Mouse (Mus musculus) embryonic facial prominence, embryonic 11.5 days (tissue): ENCODE results near the gene Dgki. TPM values are rescaled to one million over a fixed set of nuclear protein-coding genes. Genes with fewer than 3 reads are reported as not detected.

ENCODE experiments used
- ATAC-seq: fragments of 200-750 bp; cut with Nextera tagmentation; replicated peaks from 2 replicates; pipeline ENCODE4 v1.8.0; 2017; ENCODE audit warnings: low read depth; ENCODE audit not compliant: insufficient number of reproducible peaks, low FRiP score, low TSS enrichment
- DNase-seq: peaks from one replicate; pipeline ENCODE4 v3.0.0-alpha.2; 2015; ENCODE audit warnings: low spot score
- H3K27ac ChIP-seq: fragments of 300-500 bp; sonication (generic); replicated peaks from 2 replicates; pipeline ENCODE4 v1.5.1; 2014; ENCODE audit warnings: mild to moderate bottlenecking, low read depth, low read length, control low read depth
- H3K27me3 ChIP-seq: fragments of 300-500 bp; sonication (generic); 2 replicates; pipeline ENCODE4 v1.6.1; 2014; ENCODE audit warnings: mild to moderate bottlenecking, low read length, moderate library complexity, mixed read lengths; ENCODE audit not compliant: control insufficient read depth, insufficient read depth
- H3K36me3 ChIP-seq: fragments of 300-500 bp; sonication (generic); replicated peaks from 2 replicates; pipeline ENCODE4 v1.6.1; 2014; ENCODE audit warnings: low read depth, mild to moderate bottlenecking, low read length, moderate library complexity, mixed read lengths; ENCODE audit not compliant: control insufficient read depth, insufficient read depth
- H3K4me1 ChIP-seq: fragments of 300-500 bp; sonication (generic); 2 replicates; pipeline ENCODE4 v1.6.1; 2014; ENCODE audit warnings: low read length, mixed read lengths; ENCODE audit not compliant: control insufficient read depth, insufficient read depth
- H3K4me2 ChIP-seq: fragments of 300-500 bp; sonication (generic); 2 replicates; pipeline ENCODE4 v1.6.1; 2014; ENCODE audit warnings: low read depth, mild to moderate bottlenecking, control low read depth, low read length, moderate library complexity
- H3K4me3 ChIP-seq: fragments of 300-500 bp; sonication (generic); 2 replicates; pipeline ENCODE4 v1.5.1; 2014; ENCODE audit warnings: low read depth, low read length, control low read depth
- H3K9ac ChIP-seq: fragments of 300-500 bp; sonication (generic); replicated peaks from 2 replicates; pipeline ENCODE4 v1.6.1; 2014; ENCODE audit warnings: mild to moderate bottlenecking, control low read depth, low read length
- H3K9me3 ChIP-seq: fragments of 300-500 bp; sonication (generic); replicated peaks from 2 replicates; pipeline ENCODE4 v1.6.1; 2016; ENCODE audit warnings: mild to moderate bottlenecking, low read length, inconsistent platforms, mixed read lengths; ENCODE audit not compliant: control insufficient read depth
- WGBS: fragments of 180-500 bp; shearing (Covaris S2); extraction: QIAGEN DNeasy Blood & Tissue Kit; methylation state at CpG from one replicate; pipeline ENCODE4 v1.1.7; 2014; 5-methylcytosine and 5-hydroxymethylcytosine counted together
- polyA plus RNA-seq: library from polyadenylated mRNA; unstranded; fragments of >200 nt; fragmentation: Nextera tagmentation; extraction: Ambion mirVana; gene quantifications from 2 replicates; pipeline ENCODE4 v1.2.1, GENCODE M21; 2014

The Dgki gene
- polyA plus RNA-seq, 1 experiment from 2014 or later = 1.0 TPM

- Histone ChIP-seq H3K4me3 (no peak overlapping the region), H3K36me3 (no peaks in the 10 kb centered on the region), H3K9me3 (no peaks in the 10 kb centered on the region), H3K27me3 (no peaks in the 10 kb centered on the region), H3K27ac (no peak overlapping the region), H3K4me1 (no peaks in the 10 kb centered on the region), H3K4me2 (no peak overlapping the region), H3K9ac (no peak overlapping the region)
- DNase-seq = no peak
- 96% methylated on average over 1 of the region's 1 CpGs for WGBS
- ATAC-seq = no peak
Observed at GRCm38 (mm10) chr6:36978176-36978575, 321.8 kb downstream of the Dgki start.

- no peak overlapping the region for H3K4me2 ChIP-seq
- DNase-seq (no peak), ATAC-seq (no peak)
- no peaks in the 10 kb centered on the region for H3K27me3 ChIP-seq
- no peaks in the 10 kb centered on the region for H3K36me3 ChIP-seq
- H3K27ac ChIP-seq = no peak overlapping the region
- H3K4me3 ChIP-seq = no peak overlapping the region
- 79% methylated on average over 9 of the region's 9 CpGs for WGBS
- H3K4me1 ChIP-seq = no peaks in the 10 kb centered on the region; the same call in 1 of the 2 replicates
- H3K9me3 ChIP-seq = no peaks in the 10 kb centered on the region
- no peak overlapping the region for H3K9ac ChIP-seq
Observed at GRCm38 (mm10) chr6:36973096-36973495, 326.9 kb downstream of the Dgki start.

DNA sequence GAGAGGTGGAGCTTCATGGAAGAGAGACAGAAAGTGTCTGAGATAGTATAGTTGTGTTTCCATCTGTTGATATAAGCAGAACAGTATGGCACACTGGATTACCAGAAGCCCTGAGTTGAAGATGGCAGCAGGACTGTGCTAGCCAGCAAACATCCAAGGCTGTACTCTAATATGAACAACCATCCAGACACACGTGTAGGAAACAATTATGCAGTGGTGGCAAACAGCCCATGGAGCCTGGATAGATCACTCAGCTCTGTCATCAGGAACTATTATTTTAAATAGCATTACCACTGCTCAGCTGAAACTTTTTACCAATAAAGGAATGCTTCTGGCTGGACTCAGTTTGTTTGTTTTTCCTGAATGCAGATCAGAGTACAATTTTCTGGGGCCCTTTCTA is 327.5 kb downstream of the Dgki start:
- H3K4me2 ChIP-seq = no peak overlapping the region
- no peak overlapping the region for H3K27ac ChIP-seq
- no peaks in the 10 kb centered on the region; the same call in 1 of the 2 replicates for H3K4me1 ChIP-seq
- H3K9me3 ChIP-seq = no peaks in the 10 kb centered on the region
- no peak for DNase-seq
- H3K4me3 ChIP-seq = no peak overlapping the region
- ATAC-seq = no peak
- no peaks in the 10 kb centered on the region for H3K36me3 ChIP-seq
- no peak overlapping the region for H3K9ac ChIP-seq
- no peaks in the 10 kb centered on the region for H3K27me3 ChIP-seq
- WGBS = 59% methylated on average over 1 of the region's 1 CpGs

GRCm38 (mm10) chr6:36969249-36969885 is 330.6 kb downstream of the Dgki start:
- ATAC-seq (no peak), DNase-seq (no peak)
- Histone ChIP-seq H3K36me3 (no peaks in the 10 kb centered on the region), H3K27ac (no peak overlapping the region), H3K4me3 (no peak overlapping the region), H3K9me3 (no peaks in the 10 kb centered on the region), H3K9ac (no peak overlapping the region), H3K4me1 (no peaks in the 10 kb centered on the region; the same call in 1 of the 2 replicates), H3K4me2 (no peak overlapping the region), H3K27me3 (no peaks in the 10 kb centered on the region)
- WGBS = 75% methylated on average over 5 of the region's 5 CpGs

GRCm38 (mm10) chr6:36960658-36961057 is 339.3 kb downstream of the Dgki start:
- Histone ChIP-seq H3K4me2 (no peak overlapping the region), H3K9me3 (no peaks in the 10 kb centered on the region), H3K27me3 (no peaks in the 10 kb centered on the region), H3K4me3 (no peak overlapping the region), H3K9ac (no peak overlapping the region), H3K4me1 (no peaks in the 10 kb centered on the region), H3K36me3 (no peaks in the 10 kb centered on the region), H3K27ac (no peak overlapping the region)
- no peak for ATAC-seq
- no peak for DNase-seq
- WGBS = 82% methylated on average over 4 of the region's 4 CpGs

DNA sequence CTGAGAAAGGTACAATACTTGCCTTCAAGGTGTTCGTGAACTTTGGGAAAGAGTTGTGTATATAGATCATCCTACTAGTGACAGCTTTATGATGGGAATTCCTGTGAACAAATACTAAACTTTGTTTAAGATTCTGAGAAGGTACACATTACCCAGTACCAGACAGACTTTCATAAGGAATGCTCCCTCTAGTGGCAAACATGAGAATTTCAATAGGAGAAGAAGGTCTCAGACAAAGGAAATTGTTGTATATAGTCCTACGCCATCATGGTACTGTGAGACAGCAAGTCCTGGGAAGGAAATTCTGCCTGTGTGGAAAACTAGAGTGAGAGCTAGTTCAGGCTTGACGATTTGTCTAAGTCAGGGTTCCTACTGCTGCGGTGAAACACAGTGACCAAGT is 344.7 kb downstream of the Dgki start:
- WGBS = 88% methylated on average over 4 of the region's 4 CpGs
- H3K27ac ChIP-seq = no peak overlapping the region
- H3K27me3 ChIP-seq = no peaks in the 10 kb centered on the region
- H3K4me2 ChIP-seq = no peak overlapping the region
- H3K4me1 ChIP-seq = no peaks in the 10 kb centered on the region
- no peaks in the 10 kb centered on the region for H3K9me3 ChIP-seq
- no peak overlapping the region for H3K4me3 ChIP-seq
- no peak overlapping the region for H3K9ac ChIP-seq
- no peaks in the 10 kb centered on the region for H3K36me3 ChIP-seq
- no peak for ATAC-seq
- peak; percentile 60 for DNase-seq

DNA sequence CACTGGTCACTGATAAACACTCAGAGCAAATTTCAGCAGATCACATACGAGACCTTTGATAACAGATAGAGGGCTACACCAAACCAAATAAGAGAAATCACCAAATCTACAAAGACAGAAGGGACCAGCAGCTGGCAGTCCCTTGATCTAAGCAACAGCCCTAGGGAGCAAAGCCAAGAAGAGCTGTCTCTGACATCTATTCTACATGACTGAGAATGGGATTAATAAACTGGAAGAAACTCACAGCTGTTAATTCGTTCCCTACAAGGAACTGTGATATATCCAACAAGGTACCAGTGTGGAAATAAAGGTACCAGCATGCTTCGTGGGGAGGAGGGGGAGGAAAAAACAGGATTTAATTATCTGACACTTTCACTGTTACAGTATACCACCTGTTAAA is 349.3 kb downstream of the Dgki start:
- Histone ChIP-seq H3K4me2 (no peak overlapping the region), H3K4me3 (no peak overlapping the region), H3K9me3 (no peaks in the 10 kb centered on the region), H3K36me3 (no peaks in the 10 kb centered on the region), H3K27me3 (no peaks in the 10 kb centered on the region), H3K27ac (no peak overlapping the region), H3K9ac (no peak overlapping the region), H3K4me1 (no peaks in the 10 kb centered on the region)
- ATAC-seq (no peak), DNase-seq (no peak)
- WGBS = 76% methylated on average over 3 of the region's 3 CpGs

GRCm38 (mm10) chr6:36947861-36948260 is 352.1 kb downstream of the Dgki start:
- ATAC-seq = no peak
- no peak for DNase-seq
- H3K4me2 ChIP-seq = no peak overlapping the region
- H3K27ac ChIP-seq = no peak overlapping the region
- no peaks in the 10 kb centered on the region for H3K9me3 ChIP-seq
- H3K4me1 ChIP-seq = no peaks in the 10 kb centered on the region
- no peaks in the 10 kb centered on the region for H3K27me3 ChIP-seq
- no peaks in the 10 kb centered on the region for H3K36me3 ChIP-seq
- H3K9ac ChIP-seq = no peak overlapping the region
- no peak overlapping the region for H3K4me3 ChIP-seq
- 89% methylated on average over 5 of the region's 5 CpGs for WGBS
